ENCODE assay signal across 17 mouse cellular contexts in genomic region chr4:41040983-41041382, GRCm38 (mm10). TPM values are rescaled to one million over a fixed set of nuclear protein-coding genes. Genes with fewer than 3 reads are reported as not detected.
DNase-seq lines count a peak whose midpoint lies in the region; ATAC-seq and TF ChIP-seq lines count a peak whose summit lies in the region.
"Had no signal": no experiment of that assay in that cellular context is flagged by ENCODE, and none has a peak within 500 bp of the region (broad histone marks: within the 10 kb centered on the region; RNA-seq: fewer than 3 reads in every experiment).

No protein-coding gene starts in this region.

- no peak overlapping the region for H3K9ac ChIP-seq in kidney, postnatal 0 days (ENCODE audit: low read depth, low read length)
- no peak overlapping the region for H3K9ac ChIP-seq in forebrain, embryonic 15.5 days (replicated peaks)
- H3K9ac ChIP-seq: neural tube, embryonic 12.5 days; stomach, embryonic 15.5 days had no signal

- H3K36me3 ChIP-seq in kidney, postnatal 0 days (ENCODE audit: insufficient read depth, low read length) = no peaks in the 10 kb centered on the region
- H3K36me3 ChIP-seq in forebrain, embryonic 15.5 days = no peaks in the 10 kb centered on the region
- H3K36me3 ChIP-seq: neural tube, embryonic 12.5 days; stomach, embryonic 15.5 days had no signal

- H3K27ac ChIP-seq in kidney, postnatal 0 days = no peak overlapping the region
- H3K27ac ChIP-seq in forebrain, embryonic 15.5 days (replicated peaks) = no peak overlapping the region
- H3K27ac ChIP-seq: neural tube, embryonic 12.5 days; stomach, embryonic 15.5 days had no signal

- no peak overlapping the region for H3K4me2 ChIP-seq in kidney, postnatal 0 days (ENCODE audit: low read length)
- no peak overlapping the region for H3K4me2 ChIP-seq in forebrain, embryonic 15.5 days (replicated peaks)
- H3K4me2 ChIP-seq: midbrain, embryonic 11.5 days; neural tube, embryonic 12.5 days; stomach, embryonic 15.5 days had no signal

- H3K9me3 ChIP-seq in kidney, postnatal 0 days (replicated peaks; ENCODE audit: low read length) = no peaks in the 10 kb centered on the region
- H3K9me3 ChIP-seq in forebrain, embryonic 15.5 days = no peaks in the 10 kb centered on the region
- H3K9me3 ChIP-seq: neural tube, embryonic 12.5 days; stomach, embryonic 15.5 days had no signal

- no peaks in the 10 kb centered on the region for H3K4me1 ChIP-seq in kidney, postnatal 0 days (replicated peaks; ENCODE audit: insufficient read depth, low read length)
- no peaks in the 10 kb centered on the region for H3K4me1 ChIP-seq in forebrain, embryonic 15.5 days
- H3K4me1 ChIP-seq: neural tube, embryonic 12.5 days had no signal

- DNase-seq in adrenal gland, adult 2 months = peak; percentile 62
- DNase-seq in adrenal gland, adult 18-20 months (ENCODE audit: low spot score in 2 of 2) = no peak
- peak; percentile 88 for DNase-seq in kidney, postnatal 0 days (ENCODE audit: low spot score)
- DNase-seq in kidney, adult 8-10 months = no peak
- peak; percentile 53 for DNase-seq in ovary, postnatal 36 days (ENCODE audit: low spot score)
- DNase-seq in ovary, postnatal 10 days (ENCODE audit: low spot score) = no peak
- DNase-seq in skeletal muscle tissue, adult 2 months (ENCODE audit: low read depth, low spot score) = peak; percentile 38
- DNase-seq: cerebellum, adult 18-20 months; right cerebral cortex, postnatal 25 days had no signal

- TF ChIP-seq CTCF in kidney, postnatal 0 days (IDR thresholded peaks at IDR 0.05; ENCODE audit: low read depth) = no peak

- no peaks in the 10 kb centered on the region for H3K27me3 ChIP-seq in kidney, postnatal 0 days (ENCODE audit: insufficient read depth, low read length)
- H3K27me3 ChIP-seq in forebrain, embryonic 15.5 days = no peaks in the 10 kb centered on the region
- H3K27me3 ChIP-seq: neural tube, embryonic 12.5 days; stomach, embryonic 15.5 days had no signal

- no peak overlapping the region for H3K4me3 ChIP-seq in kidney, postnatal 0 days (replicated peaks; ENCODE audit: low read depth, low read length)
- no peak overlapping the region for H3K4me3 ChIP-seq in forebrain, embryonic 15.5 days
- H3K4me3 ChIP-seq: neural tube, embryonic 12.5 days; stomach, embryonic 15.5 days had no signal

- WGBS in kidney, postnatal 0 days = 34% methylated on average over 7 of the region's 7 CpGs
- 82% methylated on average over 7 of the region's 7 CpGs for WGBS in forebrain, embryonic 15.5 days

- no peak for ATAC-seq in kidney, postnatal 0 days (replicated peaks; ENCODE audit: low FRiP score, low read depth)
- no peak for ATAC-seq in forebrain, embryonic 15.5 days (replicated peaks)
- ATAC-seq: intestine, embryonic 16.5 days had no signal

RNA-seq across cellular contexts. Expression of gene Aqp7, which starts 7.0 kb away (rescaled TPM):
- 10 to 100 TPM; 20.8 to 42.1 TPM for total RNA-seq in adrenal gland, adult 2 months (2021)
- polyA plus RNA-seq in adrenal gland, adult 2 months (2012; rRNA removed) = 12.5 and 15.2 TPM in 2 replicates
- total RNA-seq in adrenal gland, adult 18-20 months (2021) = 10 to 100 TPM; 13.6 to 55.8 TPM
- polyA plus RNA-seq in kidney, postnatal 0 days (2015; fragmentation: Nextera tagmentation; extraction: Ambion mirVana) = 3.0 and 4.4 TPM in 2 replicates
- polyA plus RNA-seq in forebrain, embryonic 15.5 days (2015; fragmentation: Nextera tagmentation; extraction: Ambion mirVana) = not detected in 2 replicates
- total RNA-seq: granulocyte monocyte progenitor cell, adult 5-6 weeks had no signal
- polyA plus RNA-seq: forebrain, embryonic 11.5 days; midbrain, embryonic 11.5 days; neural tube, embryonic 12.5 days had no signal

RNA-seq across cellular contexts. Expression of gene Aqp3, which starts 57.0 kb away (rescaled TPM):
- under 1 TPM in 1 of 2 experiments, not detected in 1; 0.28 TPM for total RNA-seq in adrenal gland, adult 2 months (2021)
- polyA plus RNA-seq in adrenal gland, adult 2 months (2012; rRNA removed) = 0.22 and 0.40 TPM in 2 replicates
- not detected for total RNA-seq in adrenal gland, adult 18-20 months (2021)
- 87.4 and 102 TPM in 2 replicates for polyA plus RNA-seq in kidney, postnatal 0 days (2015; fragmentation: Nextera tagmentation; extraction: Ambion mirVana)
- 0.51 TPM in 1 of 2 replicates, not detected in the other for polyA plus RNA-seq in forebrain, embryonic 15.5 days (2015; fragmentation: Nextera tagmentation; extraction: Ambion mirVana)
- total RNA-seq: granulocyte monocyte progenitor cell, adult 5-6 weeks; liver, adult 2 months had no signal
- polyA plus RNA-seq: liver, adult 2 months had no signal

Comparison
In these comparisons a context has a peak if more than half of its experiments do, and no peak if none do; other contexts are left out.
1. DNase-seq: peak in adrenal gland, adult 2 months (single experiment), kidney, postnatal 0 days (single experiment), ovary, postnatal 36 days (single experiment) and skeletal muscle tissue, adult 2 months (single experiment); none in adrenal gland, adult 18-20 months (0 of 2), kidney, adult 8-10 months (0 of 2) and ovary, postnatal 10 days (single experiment).
2. RNA of gene Aqp3, which starts 57.0 kb away (polyA plus RNA-seq): 87.4 to 102 TPM in kidney, postnatal 0 days; 0.51 TPM in forebrain, embryonic 15.5 days and 0.22 to 0.40 TPM in adrenal gland, adult 2 months; every median in the first group is over 10 times any median in the second.